Mouse (Mus musculus) CD4-positive, CD25-positive, alpha-beta regulatory T cell, adult 4 months (primary cell): Measurements from ENCODE around the gene Iqcf4. TPM values are rescaled to one million over a fixed set of nuclear protein-coding genes. Genes with fewer than 3 reads are reported as not detected.

ENCODE experiments used
- polyA plus RNA-seq, 2 experiments: library from polyadenylated mRNA; unstranded; fragments of 100-300 nt; shearing (Covaris generic); gene quantifications; one replicate each; pipeline ENCODE4 v1.2.1; 2017

Gene Iqcf4
- polyA plus RNA-seq, 2 experiments from 2014 or later = not detected

Other genes with a start within 250 kb of the Iqcf4 start
- 10 to 100 TPM; 16.2 to 21.1 TPM for gene Dusp7, start 202.4 kb downstream of the Iqcf4 start, polyA plus RNA-seq
- 1,000 to 10,000 TPM; 1,164 to 1,338 TPM for gene Rpl29, start 141.5 kb downstream of the Iqcf4 start, polyA plus RNA-seq
- 10 to 100 TPM; 11.6 to 12.2 TPM for gene Acy1, start 132.7 kb downstream of the Iqcf4 start, polyA plus RNA-seq
- 10 to 100 TPM; 19.4 to 21.2 TPM for gene Abhd14b, start 123.5 kb downstream of the Iqcf4 start, polyA plus RNA-seq
- gene Abhd14a, start 123.3 kb downstream of the Iqcf4 start, polyA plus RNA-seq = 10 to 100 TPM; 10.5 to 24.2 TPM
- gene Pcbp4, start 117.7 kb downstream of the Iqcf4 start, polyA plus RNA-seq = 1 to 10 TPM; 2.9 to 3.1 TPM
- not detected for gene Gpr62, start 105.1 kb downstream of the Iqcf4 start, polyA plus RNA-seq
- 10 to 100 TPM; 35.4 to 37.4 TPM for gene Rrp9, start 95.0 kb downstream of the Iqcf4 start, polyA plus RNA-seq
- gene Parp3, start 94.0 kb downstream of the Iqcf4 start, polyA plus RNA-seq = 10 to 100 TPM; 52.6 to 68.5 TPM
- gene Iqcf1, start 71.0 kb downstream of the Iqcf4 start, polyA plus RNA-seq = not detected
- gene Iqcf5, start 56.4 kb downstream of the Iqcf4 start, polyA plus RNA-seq = not detected
- not detected for gene Iqcf3, start 9.4 kb downstream of the Iqcf4 start, polyA plus RNA-seq
- gene Iqcf6, start 55.6 kb upstream of the Iqcf4 start, polyA plus RNA-seq = not detected
- gene Grm2, start 85.1 kb upstream of the Iqcf4 start, polyA plus RNA-seq = not detected
- 10 to 100 TPM; 40.7 to 62.0 TPM for gene Tex264, start 114.9 kb upstream of the Iqcf4 start, polyA plus RNA-seq
- gene Rad54l2, start 218.2 kb upstream of the Iqcf4 start, polyA plus RNA-seq = 1 to 10 TPM; 2.6 to 3.5 TPM